Mouse (Mus musculus) cerebellum, adult 2 months (tissue): ENCODE data around the gene Tmem95. TPM values are rescaled to one million over a fixed set of nuclear protein-coding genes. Genes with fewer than 3 reads are reported as not detected.

ENCODE experiments used
- DNase-seq, 2 experiments: peaks; one replicate each; pipeline ENCODE4 v3.0.0; 2021
- H3K27ac ChIP-seq: fragments of 200-500 bp; 2 replicates; pipeline ENCODE4 v1.5.1; 2012; ENCODE audit warnings: low read length, control low read depth, inconsistent platforms; ENCODE audit not compliant: insufficient read depth
- H3K27me3 ChIP-seq: fragments of 200-500 bp; 2 replicates; pipeline ENCODE4 v1.6.1; 2012; ENCODE audit warnings: inconsistent platforms, mild to moderate bottlenecking, low read length, moderate library complexity; ENCODE audit not compliant: control insufficient read depth, insufficient read depth
- H3K4me1 ChIP-seq: fragments of 200-500 bp; 2 replicates; pipeline ENCODE4 v1.6.1; 2011; ENCODE audit warnings: low read length; ENCODE audit not compliant: control insufficient read depth, insufficient read depth
- H3K4me3 ChIP-seq: fragments of 200-500 bp; replicated peaks from 2 replicates; pipeline ENCODE3; 2011; ENCODE audit warnings: mild to moderate bottlenecking, low read depth, low read length, control low read depth; ENCODE audit not compliant: insufficient read depth
- CTCF ChIP-seq: fragments of 200-500 bp; IDR thresholded peaks from 2 replicates; pipeline ENCODE4 v1.5.1; 2011; ENCODE audit warnings: low read depth, mild to moderate bottlenecking, control low read depth, low read length, moderate library complexity, borderline replicate concordance; ENCODE audit not compliant: insufficient read depth
- POLR2A ChIP-seq: fragments of 200-500 bp; IDR thresholded peaks from 2 replicates; pipeline ENCODE4 v1.6.1; 2011; ENCODE audit warnings: low read length, control low read depth, borderline replicate concordance; ENCODE audit not compliant: insufficient read depth
- WGBS: fragments of 180-500 bp; shearing (Covaris S2); methylation state at CpG from one replicate; pipeline ENCODE4 v1.1.7; 2018; 5-methylcytosine and 5-hydroxymethylcytosine counted together
- polyA plus RNA-seq: library from polyadenylated mRNA; depleted of rRNA; stranded (reverse); fragments of >200 nt; gene quantifications from 2 replicates; pipeline ENCODE4 v1.2.3, GENCODE M21; 2012

Tmem95 gene
- polyA plus RNA-seq, 1 experiment, result not detected

GRCm38 (mm10) chr11:69858113-69858998 lies 19.5 kb downstream of the Tmem95 start, which contains the start of gene Tnk1:
Gene Tnk1, minus strand, starts transcription at chr11:69858730.
- 37% methylated on average over 30 of the region's 30 CpGs for WGBS
- Histone ChIP-seq H3K27ac (no peak within 1 kb of the TSS), H3K4me1 (no peaks in the 10 kb centered on the region), H3K4me3 (no peak within 1 kb of the TSS), H3K27me3 (no peaks in the 10 kb centered on the region)
- DNase-seq, result no peak
- TF ChIP-seq CTCF (no peak), POLR2A (no peak)

- Histone ChIP-seq H3K4me1 (no peaks in the 10 kb centered on the region), H3K27ac (no peak overlapping the region), H3K27me3 (no peaks in the 10 kb centered on the region), H3K4me3 (no peak overlapping the region)
- peak; percentile 42 to 56 for DNase-seq
- peak; percentile 42; the same call in 1 of the 2 replicates for TF ChIP-seq CTCF
- no peak for TF ChIP-seq POLR2A
- WGBS, result 23% methylated on average over 16 of the region's 16 CpGs
Observed at GRCm38 (mm10) chr11:69855347-69855746, 22.5 kb downstream of the Tmem95 start.

GRCm38 (mm10) chr11:69854680-69855079 lies 23.1 kb downstream of the Tmem95 start:
- no peak overlapping the region for H3K4me3 ChIP-seq
- no peaks in the 10 kb centered on the region for H3K4me1 ChIP-seq
- 77% methylated on average over 10 of the region's 10 CpGs for WGBS
- H3K27ac ChIP-seq, result no peak overlapping the region
- no peaks in the 10 kb centered on the region for H3K27me3 ChIP-seq
- TF ChIP-seq POLR2A (no peak), CTCF (no peak)
- DNase-seq, result no peak

- Histone ChIP-seq H3K4me1 (no peaks in the 10 kb centered on the region), H3K27ac (no peak overlapping the region), H3K27me3 (no peaks in the 10 kb centered on the region), H3K4me3 (no peak overlapping the region)
- TF ChIP-seq POLR2A (no peak), CTCF (no peak)
- DNase-seq, result no peak
- 65% methylated on average over 7 of the region's 7 CpGs for whole genome bisulfite sequencing
Observed at GRCm38 (mm10) chr11:69853994-69854393, 23.8 kb downstream of the Tmem95 start.

- H3K27me3 ChIP-seq, result no peaks in the 10 kb centered on the region
- DNase-seq, result no peak
- H3K4me3 ChIP-seq, result no peak overlapping the region
- 68% methylated on average over 8 of the region's 8 CpGs for WGBS
- peaks cover 14% of the 10 kb centered on the region for H3K4me1 ChIP-seq
- TF ChIP-seq POLR2A (no peak), CTCF (no peak)
- no peak overlapping the region for H3K27ac ChIP-seq
Observed at GRCm38 (mm10) chr11:69850754-69851153, 27.1 kb downstream of the Tmem95 start.

GRCm38 (mm10) chr11:69849884-69850283 lies 27.9 kb downstream of the Tmem95 start:
- Histone ChIP-seq H3K4me1 (peaks cover 14% of the 10 kb centered on the region), H3K4me3 (no peak overlapping the region), H3K27ac (no peak overlapping the region), H3K27me3 (no peaks in the 10 kb centered on the region)
- TF ChIP-seq POLR2A (no peak), CTCF (no peak)
- no peak for DNase-seq
- 94% methylated on average over 15 of the region's 15 CpGs for whole genome bisulfite sequencing

- Histone ChIP-seq H3K27ac (no peak overlapping the region), H3K4me3 (no peak overlapping the region), H3K4me1 (peaks cover 14% of the 10 kb centered on the region), H3K27me3 (no peaks in the 10 kb centered on the region)
- 87% methylated on average over 9 of the region's 9 CpGs for WGBS
- no peak for DNase-seq
- TF ChIP-seq CTCF, result no peak
- TF ChIP-seq POLR2A, result no peak
Observed at GRCm38 (mm10) chr11:69849128-69849527, 28.7 kb downstream of the Tmem95 start.

GRCm38 (mm10) chr11:69848021-69848420 lies 29.8 kb downstream of the Tmem95 start:
- TF ChIP-seq CTCF (no peak), POLR2A (no peak)
- peak overlapping the region; percentile 9 for H3K4me3 ChIP-seq
- H3K27me3 ChIP-seq, result no peaks in the 10 kb centered on the region
- peaks cover 14% of the 10 kb centered on the region for H3K4me1 ChIP-seq
- WGBS, result 33% methylated on average over 6 of the region's 6 CpGs
- H3K27ac ChIP-seq, result peak overlapping the region; percentile 29
- DNase-seq, result peak; percentile 76 to 86
